Mouse (Mus musculus): ENCODE results near the gene Plod2. TPM values are rescaled to one million over a fixed set of nuclear protein-coding genes. Genes with fewer than 3 reads are reported as not detected.

Gene Plod2
- polyA plus RNA-seq, 1 experiment = 9.7 TPM

- H3K4me3 ChIP-seq (replicated peaks; ENCODE audit: insufficient read depth, low read depth, low read length) = no peak overlapping the region
- H3K27me3 ChIP-seq (ENCODE audit: control insufficient read depth, insufficient read depth, low read length) = no peaks in the 10 kb centered on the region
- no peak overlapping the region for H3K27ac ChIP-seq (ENCODE audit: insufficient read depth, low read length)
- 97% methylated on average over 7 of the region's 7 CpGs for WGBS
- DNase-seq = no peak
- no peaks in the 10 kb centered on the region; the same call in 1 of the 2 replicates for H3K4me1 ChIP-seq (ENCODE audit: control insufficient read depth, insufficient read depth, low read length)
- TF ChIP-seq POLR2A (IDR thresholded peaks at IDR 0.05; ENCODE audit: borderline replicate concordance, insufficient read depth, low read length) = no peak
- no peak for TF ChIP-seq CTCF (IDR thresholded peaks at IDR 0.05; ENCODE audit: borderline replicate concordance, insufficient read depth, low read depth, low read length)
Measured at GRCm38 (mm10) chr9:92547821-92548220, 5.8 kb downstream of the Plod2 start.

GRCm38 (mm10) chr9:92548603-92549002, 6.6 kb downstream of the Plod2 start:
- 77% methylated on average over 9 of the region's 9 CpGs for WGBS
- TF ChIP-seq POLR2A (IDR thresholded peaks at IDR 0.05; ENCODE audit: borderline replicate concordance, insufficient read depth, low read length) (no peak), CTCF (IDR thresholded peaks at IDR 0.05; ENCODE audit: borderline replicate concordance, insufficient read depth, low read depth, low read length) (no peak)
- Histone ChIP-seq H3K4me1 (ENCODE audit: control insufficient read depth, insufficient read depth, low read length) (no peaks in the 10 kb centered on the region; the same call in 1 of the 2 replicates), H3K27me3 (ENCODE audit: control insufficient read depth, insufficient read depth, low read length) (no peaks in the 10 kb centered on the region), H3K27ac (ENCODE audit: insufficient read depth, low read length) (no peak overlapping the region), H3K4me3 (replicated peaks; ENCODE audit: insufficient read depth, low read depth, low read length) (no peak overlapping the region)
- no peak for DNase-seq

DNA sequence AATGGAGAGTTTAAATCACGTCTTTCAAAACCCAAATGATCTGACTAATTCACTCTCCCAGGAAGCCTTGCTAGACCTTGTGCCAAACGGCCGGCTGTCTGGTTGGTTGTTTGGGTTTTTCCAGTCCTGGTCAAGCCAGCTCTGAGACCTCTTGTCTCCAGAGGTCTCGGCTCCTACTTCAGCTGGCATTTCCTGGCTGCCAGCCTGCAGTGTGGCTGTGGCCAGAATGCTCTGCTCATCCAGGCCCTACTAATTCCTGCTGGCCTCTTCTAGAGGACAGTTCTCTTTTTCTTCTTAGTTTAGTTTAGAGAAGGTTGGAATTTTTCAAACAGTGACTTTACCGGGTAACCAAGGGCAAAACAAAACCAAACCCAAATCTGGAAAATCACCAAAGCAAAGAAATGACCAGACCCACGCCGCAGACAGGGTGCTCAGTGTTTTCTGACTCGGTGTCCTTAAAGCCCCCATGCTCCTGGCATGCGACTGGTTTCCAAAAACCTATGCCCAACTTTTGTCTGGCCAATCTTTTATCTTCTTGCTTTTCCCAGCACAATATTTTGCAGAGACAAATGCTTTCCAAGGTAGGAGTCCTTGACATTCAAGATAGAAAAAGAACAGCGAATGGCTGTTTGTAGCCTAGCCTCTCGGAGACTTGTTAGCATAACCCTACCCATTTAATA, 7.9 kb downstream of the Plod2 start:
- H3K4me3 ChIP-seq (replicated peaks; ENCODE audit: insufficient read depth, low read depth, low read length) = no peak overlapping the region
- no peaks in the 10 kb centered on the region for H3K4me1 ChIP-seq (ENCODE audit: control insufficient read depth, insufficient read depth, low read length)
- H3K27me3 ChIP-seq (ENCODE audit: control insufficient read depth, insufficient read depth, low read length) = no peaks in the 10 kb centered on the region
- TF ChIP-seq CTCF (IDR thresholded peaks at IDR 0.05; ENCODE audit: borderline replicate concordance, insufficient read depth, low read depth, low read length) = no peak
- WGBS = 41% methylated on average over 11 of the region's 11 CpGs
- DNase-seq = peak; percentile 40 to 59
- no peak overlapping the region for H3K27ac ChIP-seq (ENCODE audit: insufficient read depth, low read length)

DNA sequence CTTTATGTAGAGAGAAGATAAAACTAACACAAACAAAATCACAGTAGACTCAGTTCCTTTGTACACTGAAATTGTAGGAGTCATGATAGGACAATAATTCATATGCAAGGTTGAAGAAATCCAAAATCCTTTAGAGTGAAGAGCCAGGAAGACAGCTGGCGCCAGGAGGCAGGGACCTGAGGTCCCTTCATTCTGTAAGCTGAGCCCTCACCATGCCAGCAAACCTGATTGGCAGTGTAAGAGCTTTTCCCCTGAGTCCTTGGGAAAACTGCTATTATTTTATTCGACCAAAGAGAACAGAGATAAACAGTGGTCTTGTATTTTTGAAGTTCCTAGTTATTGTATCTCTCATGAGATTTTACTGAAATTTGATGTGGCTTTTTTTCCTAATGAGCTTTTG, 9.0 kb downstream of the Plod2 start:
- H3K4me3 ChIP-seq (replicated peaks; ENCODE audit: insufficient read depth, low read depth, low read length) = no peak overlapping the region
- WGBS = 62% methylated on average over 2 of the region's 2 CpGs
- no peak for DNase-seq
- TF ChIP-seq POLR2A (IDR thresholded peaks at IDR 0.05; ENCODE audit: borderline replicate concordance, insufficient read depth, low read length) = no peak
- no peak for TF ChIP-seq CTCF (IDR thresholded peaks at IDR 0.05; ENCODE audit: borderline replicate concordance, insufficient read depth, low read depth, low read length)
- H3K27me3 ChIP-seq (ENCODE audit: control insufficient read depth, insufficient read depth, low read length) = no peaks in the 10 kb centered on the region
- no peak overlapping the region for H3K27ac ChIP-seq (ENCODE audit: insufficient read depth, low read length)
- no peaks in the 10 kb centered on the region for H3K4me1 ChIP-seq (ENCODE audit: control insufficient read depth, insufficient read depth, low read length)

DNA sequence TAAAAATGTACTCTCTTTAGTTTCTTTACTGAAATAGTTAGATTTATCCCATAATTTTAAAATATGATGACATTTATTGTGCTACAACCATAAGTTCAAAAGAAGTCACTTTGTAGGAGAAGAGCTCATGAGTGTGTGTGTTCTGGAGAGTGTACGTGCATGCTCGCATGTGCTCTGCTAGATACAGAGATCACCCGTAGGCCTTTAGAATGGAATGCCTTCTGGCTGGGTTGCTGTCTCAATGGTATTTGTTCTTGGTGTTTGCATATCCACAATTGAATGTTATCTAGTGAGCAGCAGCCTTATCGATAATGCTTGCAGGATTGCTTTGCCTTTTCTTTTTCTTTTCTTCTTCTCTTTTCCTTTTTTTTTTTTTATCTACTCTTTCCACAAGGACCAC, 9.6 kb downstream of the Plod2 start:
- no peak for TF ChIP-seq CTCF (IDR thresholded peaks at IDR 0.05; ENCODE audit: borderline replicate concordance, insufficient read depth, low read depth, low read length)
- TF ChIP-seq POLR2A (IDR thresholded peaks at IDR 0.05; ENCODE audit: borderline replicate concordance, insufficient read depth, low read length) = no peak

DNA sequence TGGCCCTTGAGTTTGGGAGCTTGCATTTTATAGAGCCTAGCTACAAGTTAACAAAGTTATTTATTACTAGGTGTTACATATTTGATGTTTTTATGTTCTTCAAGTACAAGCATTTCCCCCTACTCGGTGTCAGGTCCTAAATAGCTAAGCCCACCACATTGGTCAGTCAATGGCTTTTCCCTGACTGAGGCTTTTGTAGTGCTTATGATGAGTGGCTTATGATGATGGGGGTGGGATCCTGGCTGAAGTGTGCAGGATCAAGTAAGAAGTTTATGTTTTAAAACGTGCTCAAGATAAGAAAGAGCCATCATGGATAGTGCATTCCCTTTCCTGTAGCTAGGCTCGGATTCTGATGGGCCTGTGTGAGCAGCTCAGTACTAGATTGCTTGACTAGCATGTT, 10.7 kb downstream of the Plod2 start:
- Histone ChIP-seq H3K4me1 (ENCODE audit: control insufficient read depth, insufficient read depth, low read length) (no peaks in the 10 kb centered on the region), H3K4me3 (replicated peaks; ENCODE audit: insufficient read depth, low read depth, low read length) (no peak overlapping the region), H3K27me3 (ENCODE audit: control insufficient read depth, insufficient read depth, low read length) (no peaks in the 10 kb centered on the region), H3K27ac (ENCODE audit: insufficient read depth, low read length) (no peak overlapping the region)
- WGBS = 93% methylated on average over 3 of the region's 3 CpGs
- TF ChIP-seq CTCF (IDR thresholded peaks at IDR 0.05; ENCODE audit: borderline replicate concordance, insufficient read depth, low read depth, low read length) = no peak
- no peak for TF ChIP-seq POLR2A (IDR thresholded peaks at IDR 0.05; ENCODE audit: borderline replicate concordance, insufficient read depth, low read length)
- DNase-seq = no peak

More for the DNA sequence above, 9.6 kb downstream of the Plod2 start:
- Histone ChIP-seq H3K27me3 (ENCODE audit: control insufficient read depth, insufficient read depth, low read length) (no peaks in the 10 kb centered on the region), H3K27ac (ENCODE audit: insufficient read depth, low read length) (no peak overlapping the region), H3K4me1 (ENCODE audit: control insufficient read depth, insufficient read depth, low read length) (no peaks in the 10 kb centered on the region), H3K4me3 (replicated peaks; ENCODE audit: insufficient read depth, low read depth, low read length) (no peak overlapping the region)
- WGBS = 93% methylated on average over 4 of the region's 4 CpGs
- DNase-seq = no peak

GRCm38 (mm10) chr9:92555006-92555958, 13.3 kb downstream of the Plod2 start:
- Histone ChIP-seq H3K4me3 (replicated peaks; ENCODE audit: insufficient read depth, low read depth, low read length) (no peak overlapping the region), H3K4me1 (ENCODE audit: control insufficient read depth, insufficient read depth, low read length) (no peaks in the 10 kb centered on the region), H3K27ac (ENCODE audit: insufficient read depth, low read length) (no peak overlapping the region), H3K27me3 (ENCODE audit: control insufficient read depth, insufficient read depth, low read length) (no peaks in the 10 kb centered on the region)
- no peak for TF ChIP-seq CTCF (IDR thresholded peaks at IDR 0.05; ENCODE audit: borderline replicate concordance, insufficient read depth, low read depth, low read length)
- TF ChIP-seq POLR2A (IDR thresholded peaks at IDR 0.05; ENCODE audit: borderline replicate concordance, insufficient read depth, low read length) = no peak
- no peak for DNase-seq
- 92% methylated on average over 6 of the region's 6 CpGs for WGBS
